Mouse (Mus musculus) MEL (cell line): ENCODE results near the gene Il1r2.

Experiments used
- BHLHE40 ChIP-seq: IDR thresholded peaks from 2 replicates; pipeline ENCODE4 v1.6.1; 2012; ENCODE audit warnings: low read depth, mild to moderate bottlenecking, inconsistent platforms, low read length, improper control_type of control experiment, borderline replicate concordance
- CTCF ChIP-seq, 3 experiments: IDR thresholded peaks in 2 of 3; conservative IDR thresholded peaks in 1 of 3; 2 replicates each; pipeline ENCODE4 v1.5.1; 2011 to 2012; ENCODE audit warnings: low read length in 3 of 3, low read depth in 2 of 3, mild to moderate bottlenecking in 2 of 3, improper control_type of control experiment in 1 of 3, inconsistent platforms in 1 of 3, mixed read lengths in 1 of 3, moderate library complexity in 1 of 3; ENCODE audit not compliant: control insufficient read depth in 1 of 3, insufficient read depth in 1 of 3, poor library complexity in 1 of 3, severe bottlenecking in 1 of 3
- ELF1 ChIP-seq: IDR thresholded peaks from 2 replicates; pipeline ENCODE4 v1.6.1; 2014; ENCODE audit warnings: low read depth, mild to moderate bottlenecking, inconsistent platforms, low read length, improper control_type of control experiment, moderate library complexity
- HCFC1 ChIP-seq: IDR thresholded peaks from 2 replicates; pipeline ENCODE4 v1.6.1; 2012; ENCODE audit warnings: low read depth, mild to moderate bottlenecking, inconsistent platforms, low read length, improper control_type of control experiment, moderate library complexity
- JUND ChIP-seq: IDR thresholded peaks from 2 replicates; pipeline ENCODE4 v1.6.1; 2011; ENCODE audit warnings: low read depth, mild to moderate bottlenecking, improper control_type of control experiment, low read length
- MAFK ChIP-seq: IDR thresholded peaks from 2 replicates; pipeline ENCODE4 v1.6.1; 2011; ENCODE audit warnings: low read depth, mild to moderate bottlenecking, low read length, improper control_type of control experiment, borderline replicate concordance
- MAZ ChIP-seq: IDR thresholded peaks from 2 replicates; pipeline ENCODE4 v1.6.1; 2012; ENCODE audit warnings: low read depth, mild to moderate bottlenecking, inconsistent platforms, low read length, improper control_type of control experiment
- POLR2A ChIP-seq, 2 experiments: IDR thresholded peaks; 2 replicates each; pipeline ENCODE4 v1.6.1; 2011 to 2012; ENCODE audit warnings: low read length in 2 of 2, mild to moderate bottlenecking in 2 of 2, control low read depth in 1 of 2, improper control_type of control experiment in 1 of 2, low read depth in 1 of 2, moderate library complexity in 1 of 2; ENCODE audit not compliant: control insufficient read depth in 1 of 2, insufficient read depth in 1 of 2, poor library complexity in 1 of 2
- POLR2AphosphoS5 ChIP-seq: IDR thresholded peaks from 2 replicates; pipeline ENCODE4 v1.6.1; 2012; ENCODE audit warnings: low read depth, borderline replicate concordance, mild to moderate bottlenecking, inconsistent platforms, low read length, moderate library complexity, mixed read lengths
- RAD21 ChIP-seq: IDR thresholded peaks from 2 replicates; pipeline ENCODE4 v1.6.1; 2011; ENCODE audit warnings: mild to moderate bottlenecking, low read depth, low read length, improper control_type of control experiment
- SMC3 ChIP-seq: IDR thresholded peaks from 2 replicates; pipeline ENCODE4 v1.6.1; 2011; ENCODE audit warnings: low read depth, low read length, improper control_type of control experiment
- TAL1 ChIP-seq: IDR thresholded peaks from 2 replicates; pipeline ENCODE4 v1.6.1; 2012; ENCODE audit warnings: mild to moderate bottlenecking, inconsistent platforms, low read length, moderate library complexity, mixed read lengths
- USF1 ChIP-seq: IDR thresholded peaks from 2 replicates; pipeline ENCODE4 v1.6.1; 2014; ENCODE audit warnings: low read depth, mild to moderate bottlenecking, inconsistent platforms, low read length, improper control_type of control experiment, moderate library complexity
- ZC3H11A ChIP-seq: IDR thresholded peaks from 2 replicates; pipeline ENCODE4 v1.6.1; 2012; ENCODE audit warnings: low read depth, mild to moderate bottlenecking, inconsistent platforms, low read length, improper control_type of control experiment

DNA sequence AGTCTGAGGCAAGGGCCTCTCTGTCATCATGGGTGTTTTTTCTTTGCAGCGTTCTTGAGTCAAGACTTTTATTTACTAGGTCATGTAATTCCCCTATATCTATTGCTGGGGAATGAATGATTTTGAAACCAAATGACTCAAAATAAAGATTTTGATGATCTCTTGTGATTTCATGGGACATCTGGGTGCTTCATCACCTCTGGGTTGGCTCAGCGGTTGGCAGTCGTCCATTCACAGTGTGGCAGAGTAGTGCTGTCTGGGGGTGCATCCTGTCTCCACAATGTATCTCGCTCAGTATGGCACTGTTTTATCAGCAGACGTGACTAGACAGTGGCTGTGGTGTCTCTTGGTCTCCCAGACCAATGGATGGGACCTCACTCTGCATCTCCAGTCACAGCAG, 17.9 kb upstream of the Il1r2 start:
- TF ChIP-seq SMC3: no peak
- TF ChIP-seq CTCF (IDR thresholded peaks at IDR 0.05 in 2 of 3, conservative IDR thresholded peaks at IDR 0.05 in 1 of 3; ENCODE audit: control insufficient read depth in 1 of 3, insufficient read depth in 1 of 3, low read depth in 2 of 3, low read length in 3 of 3, poor library complexity in 1 of 3, severe bottlenecking in 1 of 3): no peak
- no peak for TF ChIP-seq POLR2A (IDR thresholded peaks at IDR 0.05; ENCODE audit: control insufficient read depth in 1 of 2, insufficient read depth in 1 of 2, low read depth in 1 of 2, low read length in 2 of 2, poor library complexity in 1 of 2)
- no peak for TF ChIP-seq HCFC1
- TF ChIP-seq MAZ: no peak
- no peak for TF ChIP-seq MAFK
- TF ChIP-seq ELF1: no peak
- TF ChIP-seq TAL1: no peak
- no peak for TF ChIP-seq USF1
- TF ChIP-seq JUND: no peak
- TF ChIP-seq RAD21: no peak
- no peak for TF ChIP-seq ZC3H11A
- TF ChIP-seq BHLHE40: no peak
- TF ChIP-seq POLR2AphosphoS5: no peak
